ENCODE assay signal across 15 mouse cellular contexts in the genomic region with DNA sequence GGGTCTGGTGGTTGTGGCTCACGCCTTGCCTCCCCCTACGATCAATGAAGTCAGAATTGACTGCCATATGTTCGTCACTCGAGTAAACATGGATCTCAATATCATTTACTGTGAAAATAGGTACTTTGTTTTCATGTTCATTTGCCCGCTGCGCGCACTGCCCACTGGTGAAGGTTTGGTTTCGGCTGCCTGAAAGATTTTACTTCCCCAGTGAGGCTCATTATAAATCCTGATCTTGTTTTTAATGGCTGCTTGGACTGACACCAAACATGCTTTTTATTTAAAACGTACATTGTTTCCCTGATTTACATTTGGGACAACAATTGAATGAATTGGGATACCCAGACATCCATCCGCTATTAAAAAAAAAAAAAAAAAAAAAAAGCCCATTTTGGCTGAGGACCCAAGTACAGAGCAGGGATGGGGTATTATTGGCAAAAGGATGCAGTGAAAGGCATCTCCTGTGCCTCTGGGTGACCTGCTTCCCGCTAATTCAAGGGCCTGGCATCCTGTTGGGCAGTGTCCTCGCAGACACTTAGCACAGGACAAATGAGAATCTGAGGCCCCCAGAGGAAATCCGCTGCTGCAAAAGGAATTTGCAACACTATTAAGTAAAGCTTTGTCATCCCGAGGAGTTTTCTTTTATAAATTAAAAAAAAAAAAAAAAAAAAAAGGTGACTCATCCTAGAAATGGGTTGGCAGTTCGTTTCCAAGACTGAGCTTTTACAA.
DNase-seq lines count a peak whose midpoint lies in the region; ATAC-seq lines count a peak whose summit lies in the region.
"Had no signal": no experiment of that assay in that cellular context is flagged by ENCODE, and none has a peak within 500 bp of the region (broad histone marks: within the 10 kb centered on the region; RNA-seq: fewer than 3 reads in every experiment).

No protein-coding gene starts in this region.

- peaks cover 9% of the 10 kb centered on the region; the same call in 1 of the 2 replicates for H3K27me3 ChIP-seq in kidney, embryonic 15.5 days
- H3K27me3 ChIP-seq: limb, embryonic 12.5 days; megakaryocyte, embryonic 14.5 days had no signal

- H3K4me1 ChIP-seq in kidney, embryonic 15.5 days = 0 out of 2 replicates have a peak, but pooled peaks cover 4% of the 10 kb centered on the region
- H3K4me1 ChIP-seq: limb, embryonic 12.5 days; megakaryocyte, embryonic 14.5 days had no signal

- no peak overlapping the region for H3K4me2 ChIP-seq in kidney, embryonic 15.5 days
- H3K4me2 ChIP-seq: limb, embryonic 12.5 days had no signal

- H3K36me3 ChIP-seq in kidney, embryonic 15.5 days = no peaks in the 10 kb centered on the region
- H3K36me3 ChIP-seq: limb, embryonic 12.5 days had no signal

- WGBS in kidney, embryonic 15.5 days = 65% methylated on average over 15 of the region's 15 CpGs

- H3K4me3 ChIP-seq in kidney, embryonic 15.5 days (replicated peaks) = no peak overlapping the region
- H3K4me3 ChIP-seq: limb, embryonic 12.5 days had no signal

- ATAC-seq in kidney, embryonic 15.5 days (replicated peaks; ENCODE audit: low FRiP score) = no peak
- no peak for ATAC-seq in erythroblast, adult 5-6 weeks (replicated peaks; ENCODE audit: low FRiP score, poor library complexity, severe bottlenecking)

- no peak overlapping the region for H3K9ac ChIP-seq in kidney, embryonic 15.5 days
- H3K9ac ChIP-seq: limb, embryonic 12.5 days; liver, embryonic 14.5 days had no signal

- H3K27ac ChIP-seq in kidney, embryonic 15.5 days = no peak overlapping the region
- H3K27ac ChIP-seq: limb, embryonic 12.5 days; liver, embryonic 14.5 days had no signal

- H3K9me3 ChIP-seq in kidney, embryonic 15.5 days (replicated peaks) = no peaks in the 10 kb centered on the region
- H3K9me3 ChIP-seq: limb, embryonic 12.5 days; megakaryocyte, embryonic 14.5 days had no signal

- peak; percentile 19 for DNase-seq in adrenal gland, postnatal 14 days
- DNase-seq in adrenal gland, postnatal 25 days = no peak
- DNase-seq in kidney, adult 9 months = peak; percentile 46
- DNase-seq in 416B (ENCODE audit: low read depth) = peak; percentile 28
- DNase-seq in kidney, postnatal 10 days = peak; percentile 51
- DNase-seq: B cell, adult 2 months; cerebellum, adult 2 months; gastrocnemius, postnatal 10 days; lung, postnatal 10 days; thymus, postnatal 25 days had no signal
